Mouse (Mus musculus) lung, embryonic 14.5 days (tissue): Measurements from ENCODE around the gene Ahnak. TPM values are rescaled to one million over a fixed set of nuclear protein-coding genes. Genes with fewer than 3 reads are reported as not detected.

Experiments
- ATAC-seq: fragments of 200-750 bp; cut with Nextera tagmentation; 2 replicates; pipeline ENCODE4 v1.8.0; 2017; ENCODE audit warnings: mild to moderate bottlenecking, moderate TSS enrichment, moderate library complexity; ENCODE audit not compliant: insufficient read depth
- DNase-seq: peaks from one replicate; pipeline ENCODE4 v3.0.0-alpha.2; 2015
- H3K27ac ChIP-seq: fragments of 300-500 bp; sonication (generic); 2 replicates; pipeline ENCODE4 v1.5.1; 2014; ENCODE audit warnings: low read depth, mild to moderate bottlenecking, moderate library complexity
- H3K27me3 ChIP-seq: fragments of 300-500 bp; sonication (generic); 2 replicates; pipeline ENCODE4 v1.6.1; 2014; ENCODE audit warnings: low read length, control low read depth; ENCODE audit not compliant: insufficient read depth
- H3K36me3 ChIP-seq: fragments of 300-500 bp; sonication (generic); 2 replicates; pipeline ENCODE4 v1.6.1; 2014; ENCODE audit warnings: control low read depth; ENCODE audit not compliant: insufficient read depth
- H3K4me1 ChIP-seq: fragments of 300-500 bp; sonication (generic); 2 replicates; pipeline ENCODE4 v1.6.1; 2014; ENCODE audit warnings: antibody characterized with exemption, control low read depth; ENCODE audit not compliant: insufficient read depth
- H3K4me2 ChIP-seq: fragments of 300-500 bp; sonication (generic); 2 replicates; pipeline ENCODE4 v1.6.1; 2014; ENCODE audit warnings: mild to moderate bottlenecking
- H3K4me3 ChIP-seq: fragments of 300-500 bp; sonication (generic); 2 replicates; pipeline ENCODE4 v1.5.1; 2014; ENCODE audit warnings: low read depth, low read length
- H3K9ac ChIP-seq: fragments of 300-500 bp; sonication (generic); 2 replicates; pipeline ENCODE4 v1.6.1; 2014
- H3K9me3 ChIP-seq: fragments of 300-500 bp; sonication (generic); 2 replicates; pipeline ENCODE4 v1.6.1; 2016; ENCODE audit warnings: low read depth, low read length, control low read depth
- CTCF ChIP-seq: IDR thresholded peaks from 2 replicates; pipeline ENCODE4 v1.5.1; 2016; ENCODE audit warnings: antibody characterized with exemption, low read depth
- WGBS: fragments of 180-500 bp; shearing (Covaris S2); extraction: QIAGEN DNeasy Blood & Tissue Kit; methylation state at CpG from one replicate; pipeline ENCODE4 v1.1.7; 2014; 5-methylcytosine and 5-hydroxymethylcytosine counted together
- polyA plus RNA-seq: library from polyadenylated mRNA; unstranded; fragments of >200 nt; fragmentation: Nextera tagmentation; extraction: Ambion mirVana; gene quantifications from 2 replicates; pipeline ENCODE4 v1.2.1, GENCODE M21; 2014

Gene Ahnak
- polyA plus RNA-seq, 1 experiment from 2014 or later: 14.9 TPM

- Histone ChIP-seq H3K36me3 (no peaks in the 10 kb centered on the region), H3K9me3 (no peaks in the 10 kb centered on the region), H3K4me3 (peak overlapping the region; percentile 73), H3K4me1 (peaks cover 32% of the 10 kb centered on the region), H3K27me3 (no peaks in the 10 kb centered on the region; the same call in 1 of the 2 replicates), H3K27ac (peak overlapping the region; percentile 91), H3K9ac (peak overlapping the region; percentile 80), H3K4me2 (peak overlapping the region; percentile 87)
- ATAC-seq (peak; percentile 77), DNase-seq (peak; percentile 95)
- under 1% methylated on average over 50 of the region's 53 CpGs for WGBS
- TF ChIP-seq CTCF: peak; percentile 37; the same call in 1 of the 2 replicates
Measured at GRCm38 (mm10) chr19:8989567-8990431, 715 bp downstream of the Ahnak start.

DNA sequence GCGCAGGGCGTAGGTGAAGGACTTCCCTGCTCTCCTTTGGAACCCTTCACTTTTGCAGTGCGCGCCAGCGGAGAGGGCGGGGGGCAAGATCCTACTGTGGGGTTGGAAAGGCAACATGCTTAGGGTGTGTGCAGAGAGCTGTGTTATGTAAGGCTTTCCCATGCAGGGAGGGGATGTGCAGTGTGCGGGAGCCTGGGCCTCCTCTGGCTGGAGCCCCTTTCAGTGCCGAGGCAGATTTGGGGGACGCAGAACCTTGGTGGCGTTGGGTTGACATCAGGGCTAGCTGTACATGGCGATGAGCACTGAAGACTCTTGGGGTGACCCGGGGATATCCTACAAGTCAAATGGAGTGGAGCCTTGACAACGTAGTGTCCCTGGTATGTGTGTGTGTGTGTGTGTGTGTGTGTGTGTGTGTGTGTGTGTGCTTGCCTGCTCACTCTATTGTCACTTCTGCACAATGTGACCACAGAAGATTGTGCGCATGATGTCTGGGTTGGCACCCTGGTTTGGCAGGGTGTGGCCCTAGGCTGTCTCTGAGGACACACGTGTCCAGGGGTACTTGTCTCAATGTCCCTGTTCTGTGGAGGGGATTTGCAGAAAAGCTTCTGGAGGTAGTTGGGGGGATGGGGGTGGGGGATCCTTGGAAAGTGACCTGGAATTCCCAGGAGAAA is 1.5 kb downstream of the Ahnak start:
- no peak for TF ChIP-seq CTCF
- no peaks in the 10 kb centered on the region for H3K9me3 ChIP-seq
- DNase-seq: no peak

GRCm38 (mm10) chr19:8991245-8991870 is 2.3 kb downstream of the Ahnak start:
- Histone ChIP-seq H3K4me1 (peaks cover 27% of the 10 kb centered on the region), H3K36me3 (no peaks in the 10 kb centered on the region), H3K9me3 (no peaks in the 10 kb centered on the region), H3K4me2 (peak overlapping the region; percentile 87), H3K27me3 (no peaks in the 10 kb centered on the region; the same call in 1 of the 2 replicates), H3K4me3 (peak overlapping the region; percentile 73), H3K27ac (peak overlapping the region; percentile 91), H3K9ac (peak overlapping the region; percentile 32; the same call in 1 of the 2 replicates)
- DNase-seq (no peak), ATAC-seq (no peak)
- TF ChIP-seq CTCF: no peak
- 56% methylated on average over 4 of the region's 4 CpGs for WGBS

More for the DNA sequence above, 1.5 kb downstream of the Ahnak start:
- H3K9ac ChIP-seq: peak overlapping the region; percentile 80
- ATAC-seq: peak; percentile 75
- peak overlapping the region; percentile 73 for H3K4me3 ChIP-seq
- H3K4me1 ChIP-seq: peaks cover 31% of the 10 kb centered on the region
- peak overlapping the region; percentile 87 for H3K4me2 ChIP-seq
- H3K36me3 ChIP-seq: no peaks in the 10 kb centered on the region
- H3K27me3 ChIP-seq: no peaks in the 10 kb centered on the region; the same call in 1 of the 2 replicates
- WGBS: 13% methylated on average over 15 of the region's 15 CpGs
- H3K27ac ChIP-seq: peak overlapping the region; percentile 91

- Histone ChIP-seq H3K27me3 (no peaks in the 10 kb centered on the region; the same call in 1 of the 2 replicates), H3K4me2 (peak overlapping the region; percentile 87), H3K9me3 (no peaks in the 10 kb centered on the region), H3K27ac (peak overlapping the region; percentile 91), H3K4me3 (peak overlapping the region; percentile 73; the same call in 1 of the 2 replicates), H3K4me1 (peaks cover 27% of the 10 kb centered on the region), H3K36me3 (no peaks in the 10 kb centered on the region), H3K9ac (peak overlapping the region; percentile 32; the same call in 1 of the 2 replicates)
- DNase-seq (peak; percentile 42), ATAC-seq (no peak)
- 62% methylated on average over 13 of the region's 13 CpGs for WGBS
- no peak for TF ChIP-seq CTCF
Measured at GRCm38 (mm10) chr19:8991871-8992735, 3.0 kb downstream of the Ahnak start.

- H3K9me3 ChIP-seq: no peaks in the 10 kb centered on the region
- H3K4me2 ChIP-seq: peak overlapping the region; percentile 87
- H3K36me3 ChIP-seq: no peaks in the 10 kb centered on the region
- 34% methylated on average over 12 of the region's 12 CpGs for whole genome bisulfite sequencing
- peak overlapping the region; percentile 5; the same call in 1 of the 2 replicates for H3K4me3 ChIP-seq
- peak overlapping the region; percentile 91 for H3K27ac ChIP-seq
- no peaks in the 10 kb centered on the region; the same call in 1 of the 2 replicates for H3K27me3 ChIP-seq
- peak; percentile 91 for DNase-seq
- H3K4me1 ChIP-seq: peaks cover 35% of the 10 kb centered on the region
- H3K9ac ChIP-seq: peak overlapping the region; percentile 27
- ATAC-seq: peak; percentile 23; the same call in 1 of the 2 replicates
- peak; percentile 87 for TF ChIP-seq CTCF
Measured at GRCm38 (mm10) chr19:8992769-8993624, 3.9 kb downstream of the Ahnak start.
